Mouse (Mus musculus): ENCODE measurements around the gene Scrn3. TPM values are rescaled to one million over a fixed set of nuclear protein-coding genes. Genes with fewer than 3 reads are reported as not detected.
A peak's percentile ranks its signal among the peaks of the same experiment; 100 is the strongest.

Scrn3 gene
- polyA plus RNA-seq, 1 experiment from 2014 or later = 8.3 TPM

DNA sequence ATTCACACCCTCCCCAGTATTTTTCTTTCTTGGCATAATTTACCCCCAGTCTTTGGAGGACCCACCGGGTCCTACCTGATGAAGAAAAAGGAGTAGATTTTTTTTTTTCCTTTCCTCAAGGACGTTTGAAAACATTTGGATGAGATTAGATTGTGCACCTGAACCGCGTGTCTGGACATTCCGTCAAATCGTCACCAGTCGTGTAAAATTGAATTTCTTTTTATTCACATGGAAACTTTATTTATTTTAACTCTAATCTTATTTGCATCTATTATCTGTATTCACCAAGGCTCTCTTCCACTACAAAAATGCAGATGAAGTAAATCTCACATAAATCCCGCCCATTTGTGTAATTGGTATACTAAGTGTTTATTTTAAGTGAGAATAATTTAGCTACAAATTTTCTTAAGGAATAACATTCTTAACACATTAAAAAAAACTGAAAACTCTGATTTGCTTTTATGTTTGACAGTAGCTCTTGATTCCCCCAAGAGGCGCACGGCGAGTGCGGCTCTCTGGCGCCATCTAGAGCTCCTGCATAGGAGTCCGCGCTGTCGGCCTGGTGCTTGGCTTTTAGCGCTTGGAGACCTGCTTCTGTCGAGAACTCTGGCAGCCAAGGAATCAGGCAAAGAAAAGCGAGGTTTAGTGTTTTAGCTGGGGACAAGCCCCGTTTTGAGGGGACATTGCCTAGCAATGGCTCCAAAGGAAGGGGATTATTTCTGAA is 34.1 kb upstream of the Scrn3 start:
- H3K27me3 ChIP-seq (ENCODE audit: insufficient read depth, poor library complexity, severe bottlenecking) = peaks cover 81% of the 10 kb centered on the region
- peak overlapping the region; percentile 92 for H3K27ac ChIP-seq
- peak; percentile 92 for DNase-seq (ENCODE audit: low spot score)
- H3K4me3 ChIP-seq = peak overlapping the region; percentile 70
- H3K36me3 ChIP-seq = peaks cover 15% of the 10 kb centered on the region
- no peaks in the 10 kb centered on the region for H3K9me3 ChIP-seq
- peaks cover 62% of the 10 kb centered on the region for H3K4me1 ChIP-seq (replicated peaks)
- WGBS = under 1% methylated on average over 20 of the region's 20 CpGs

DNA sequence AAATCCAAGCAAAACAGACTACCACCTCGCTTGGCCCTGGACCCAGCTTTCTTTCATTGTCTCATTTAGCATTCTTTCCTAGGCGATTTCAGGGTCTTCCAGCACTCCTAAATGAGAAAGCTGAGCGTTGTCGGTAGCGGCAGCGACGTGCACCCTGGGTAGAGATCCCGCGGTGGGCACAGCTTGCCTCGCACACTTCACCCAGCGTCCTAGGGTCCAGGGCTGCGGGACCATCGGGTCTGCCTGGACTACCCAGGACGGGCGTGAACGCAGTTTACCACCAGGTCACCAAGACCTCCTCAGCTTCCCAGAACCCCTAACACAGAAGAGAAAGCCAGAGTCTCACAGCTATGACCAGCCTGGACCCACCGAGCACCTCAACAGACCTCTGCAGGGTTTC is 33.5 kb upstream of the Scrn3 start:
- Histone ChIP-seq H3K4me1 (replicated peaks) (peaks cover 56% of the 10 kb centered on the region), H3K4me3 (peak overlapping the region; percentile 52), H3K27me3 (ENCODE audit: insufficient read depth, poor library complexity, severe bottlenecking) (peaks cover 75% of the 10 kb centered on the region), H3K27ac (peak overlapping the region; percentile 82), H3K36me3 (peaks cover 9% of the 10 kb centered on the region), H3K9me3 (no peaks in the 10 kb centered on the region)
- DNase-seq (ENCODE audit: low spot score) = no peak
- WGBS = under 1% methylated on average over 17 of the region's 17 CpGs

DNA sequence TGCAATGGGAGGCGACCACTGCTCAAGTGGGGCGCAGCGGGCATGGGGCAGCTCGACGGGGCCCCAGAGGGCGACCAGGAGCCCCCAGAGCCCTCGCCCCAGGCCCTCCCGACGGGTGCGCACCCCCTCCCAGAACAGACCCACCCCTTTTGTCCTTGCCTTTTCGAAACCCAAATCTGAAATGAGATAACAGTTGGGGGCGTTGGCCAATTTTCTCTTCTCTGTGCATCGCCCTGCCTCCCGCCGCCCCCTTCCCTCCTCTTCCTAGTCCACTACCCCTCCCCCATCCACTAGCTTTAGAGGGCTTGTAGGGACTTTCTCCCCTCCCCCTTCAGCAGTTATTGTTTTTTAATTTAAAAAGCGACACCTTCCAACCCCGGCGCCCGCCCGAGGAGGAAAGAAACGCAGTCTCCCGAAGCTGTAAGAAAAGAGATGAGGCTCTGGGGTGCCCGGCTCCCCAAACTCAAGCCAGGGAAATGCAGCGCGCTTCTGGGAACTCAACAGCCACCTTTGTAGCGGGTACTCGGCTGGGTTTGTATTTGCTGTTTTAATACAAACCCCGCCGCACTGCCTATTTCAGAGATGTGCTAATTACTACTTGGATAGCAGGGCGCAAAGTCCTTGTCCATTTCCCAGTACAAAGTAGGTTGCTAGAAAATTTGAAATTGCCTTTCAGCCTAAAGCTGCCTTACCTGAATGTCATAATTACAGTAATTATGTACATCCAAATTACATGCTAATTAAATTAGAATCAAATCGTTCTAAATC is 32.9 kb upstream of the Scrn3 start:
- WGBS = under 1% methylated on average over 31 of the region's 31 CpGs
- H3K4me3 ChIP-seq = peak overlapping the region; percentile 52
- H3K27ac ChIP-seq = peak overlapping the region; percentile 82
- H3K9me3 ChIP-seq = no peaks in the 10 kb centered on the region
- DNase-seq (ENCODE audit: low spot score) = peak; percentile 59
- peaks cover 69% of the 10 kb centered on the region for H3K27me3 ChIP-seq (ENCODE audit: insufficient read depth, poor library complexity, severe bottlenecking)
- H3K36me3 ChIP-seq = peaks cover 3% of the 10 kb centered on the region
- H3K4me1 ChIP-seq (replicated peaks) = peaks cover 50% of the 10 kb centered on the region

DNA sequence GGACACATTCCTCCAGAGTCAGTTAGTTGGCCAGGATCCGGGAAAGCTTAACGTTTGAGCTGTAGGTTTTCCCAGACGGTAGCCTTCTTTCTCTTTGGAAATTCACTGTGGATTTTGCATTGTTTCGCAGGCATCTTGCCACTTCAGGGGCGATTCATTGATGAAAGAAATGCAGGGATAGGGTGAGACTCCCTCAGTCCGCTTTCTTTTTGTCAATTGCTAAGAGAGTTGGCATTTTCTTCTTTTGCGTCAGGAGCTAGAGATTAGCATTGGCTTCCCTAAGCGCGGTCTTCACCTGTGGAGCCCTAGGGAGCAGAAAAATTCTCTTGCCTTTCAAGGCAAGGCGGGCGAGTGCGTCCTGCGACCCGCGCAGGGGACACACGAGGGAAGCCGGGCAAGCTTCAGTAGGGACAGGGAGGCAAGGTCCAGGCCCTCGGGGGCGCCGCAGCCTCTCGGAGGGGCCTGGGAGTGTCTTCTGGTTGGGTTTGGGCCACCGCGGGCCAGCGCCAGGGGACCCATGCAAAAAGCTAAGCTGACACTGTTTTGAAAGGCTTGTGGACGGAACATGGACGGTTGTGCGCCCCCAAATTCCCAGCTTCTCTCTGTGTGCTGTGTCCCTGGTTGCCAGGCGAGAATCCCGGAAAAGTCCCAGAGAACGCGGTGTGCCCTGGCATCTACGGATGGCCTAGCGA is 31.9 kb upstream of the Scrn3 start:
- Histone ChIP-seq H3K36me3 (no peaks in the 10 kb centered on the region), H3K27me3 (ENCODE audit: insufficient read depth, poor library complexity, severe bottlenecking) (peaks cover 62% of the 10 kb centered on the region), H3K9me3 (no peaks in the 10 kb centered on the region), H3K4me1 (replicated peaks) (peaks cover 46% of the 10 kb centered on the region), H3K4me3 (peak overlapping the region; percentile 42), H3K27ac (peak overlapping the region; percentile 76)
- no peak for DNase-seq (ENCODE audit: low spot score)
- WGBS = under 1% methylated on average over 33 of the region's 33 CpGs

DNA sequence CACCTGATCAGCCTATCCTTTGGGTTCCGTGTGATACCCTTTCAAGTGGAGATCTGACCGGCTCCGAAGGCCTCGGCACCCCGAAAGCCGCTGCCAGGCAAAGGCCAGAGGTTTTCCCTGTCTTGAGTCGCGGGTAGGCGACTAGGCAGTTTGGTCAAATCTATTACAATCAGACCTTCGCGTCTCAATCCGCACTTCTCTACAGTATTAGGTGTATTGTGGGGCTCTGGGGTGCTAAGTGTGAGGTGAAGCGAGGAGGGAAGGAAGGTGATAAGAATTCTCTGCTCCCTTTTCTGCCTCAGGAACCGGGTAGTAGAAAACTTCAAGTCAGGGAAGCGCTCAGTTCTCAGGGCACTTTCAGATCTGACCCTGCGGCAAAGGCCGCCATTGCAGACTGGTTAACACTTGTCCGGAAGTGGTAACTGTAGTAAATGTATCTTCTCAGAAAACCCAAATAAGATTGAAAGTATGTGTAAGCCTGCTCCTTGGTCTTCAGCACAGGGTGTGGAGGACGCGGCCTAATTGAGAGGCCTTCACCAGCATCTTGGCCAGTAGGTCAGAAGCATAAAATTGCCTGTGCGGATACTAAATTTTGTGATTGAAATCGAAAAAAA is 31.2 kb upstream of the Scrn3 start:
- Histone ChIP-seq H3K36me3 (no peaks in the 10 kb centered on the region), H3K4me3 (peak overlapping the region; percentile 42), H3K9me3 (no peaks in the 10 kb centered on the region), H3K27me3 (ENCODE audit: insufficient read depth, poor library complexity, severe bottlenecking) (peaks cover 58% of the 10 kb centered on the region), H3K27ac (peak overlapping the region; percentile 76), H3K4me1 (replicated peaks) (peaks cover 46% of the 10 kb centered on the region)
- peak; percentile 46 for DNase-seq (ENCODE audit: low spot score)
- 7% methylated on average over 22 of the region's 22 CpGs for WGBS

DNA sequence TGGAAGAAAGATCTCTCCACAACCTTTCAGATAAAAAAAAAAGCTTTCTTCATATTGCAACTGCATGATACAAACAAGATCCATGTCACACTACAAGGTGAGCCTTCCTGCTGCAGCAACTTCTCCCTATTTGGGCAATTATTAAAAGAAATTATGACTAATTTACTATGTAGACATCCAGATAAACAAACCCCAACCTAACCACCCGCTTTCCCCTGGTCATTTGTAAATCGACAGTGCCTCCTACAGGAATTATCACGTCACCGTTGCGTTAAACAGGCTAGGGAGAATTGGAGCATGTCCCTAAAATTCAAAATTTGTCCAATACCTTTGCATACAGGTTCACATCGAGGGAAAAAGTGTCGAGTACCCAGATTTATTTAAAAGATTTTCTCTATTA is 30.7 kb upstream of the Scrn3 start:
- Histone ChIP-seq H3K4me1 (replicated peaks) (peaks cover 46% of the 10 kb centered on the region), H3K4me3 (0 out of 2 replicates have a peak overlapping the region, but pooled peaks have one; percentile 42), H3K27me3 (ENCODE audit: insufficient read depth, poor library complexity, severe bottlenecking) (peaks cover 54% of the 10 kb centered on the region), H3K36me3 (no peaks in the 10 kb centered on the region), H3K27ac (no peak overlapping the region), H3K9me3 (no peaks in the 10 kb centered on the region)
- WGBS = 7% methylated on average over 7 of the region's 7 CpGs
- peak; percentile 24 for DNase-seq (ENCODE audit: low spot score)

DNA sequence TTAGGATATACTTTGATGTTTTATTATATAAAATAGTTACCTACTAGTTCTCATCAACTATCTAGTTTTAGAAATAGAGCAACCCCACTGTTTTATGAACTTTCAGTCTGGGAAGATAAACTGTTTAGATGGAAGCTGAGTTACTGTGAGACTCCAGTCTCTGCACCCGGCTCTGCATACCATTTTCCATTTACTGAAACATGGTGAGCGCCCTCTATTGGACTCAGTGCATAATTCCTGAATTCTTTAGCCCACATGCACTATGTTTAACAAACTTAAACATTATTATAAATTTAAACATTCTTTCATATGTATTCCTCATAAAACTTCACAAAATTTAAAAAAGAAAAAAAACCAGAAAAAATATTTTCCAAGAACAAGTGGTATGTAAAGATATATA is 26.8 kb upstream of the Scrn3 start:
- no peak for DNase-seq (ENCODE audit: low spot score)
- peaks cover 8% of the 10 kb centered on the region for H3K4me1 ChIP-seq (replicated peaks)
- no peak overlapping the region for H3K27ac ChIP-seq
- H3K27me3 ChIP-seq (ENCODE audit: insufficient read depth, poor library complexity, severe bottlenecking) = peaks cover 21% of the 10 kb centered on the region
- H3K4me3 ChIP-seq = no peak overlapping the region
- WGBS = 7% methylated on average over 2 of the region's 2 CpGs
- H3K36me3 ChIP-seq = no peaks in the 10 kb centered on the region
- no peaks in the 10 kb centered on the region for H3K9me3 ChIP-seq

DNA sequence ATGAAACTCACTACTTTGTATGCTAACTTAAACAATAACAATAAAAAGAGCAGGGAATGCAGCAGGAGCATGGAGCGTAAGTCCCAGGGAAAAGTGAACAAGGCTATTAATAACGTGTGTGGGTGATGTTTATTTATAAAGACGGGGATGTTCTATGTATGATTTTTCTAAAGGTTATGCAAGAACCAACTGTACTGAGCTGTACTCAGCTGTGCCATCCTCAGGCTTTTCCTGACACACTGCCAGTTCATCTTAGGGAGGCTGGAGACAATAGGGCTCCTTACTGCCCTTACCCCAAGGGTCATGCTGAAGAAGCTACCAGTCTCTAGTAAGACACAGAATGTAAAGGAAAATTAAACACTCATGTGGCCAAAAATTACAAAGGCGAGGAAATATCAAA is 21.3 kb upstream of the Scrn3 start:
- no peak overlapping the region for H3K27ac ChIP-seq
- DNase-seq (ENCODE audit: low spot score) = no peak
- no peaks in the 10 kb centered on the region for H3K9me3 ChIP-seq
- peaks cover 15% of the 10 kb centered on the region for H3K36me3 ChIP-seq
- no peak overlapping the region for H3K4me3 ChIP-seq
- WGBS = 91% methylated on average over 4 of the region's 4 CpGs
- no peaks in the 10 kb centered on the region for H3K27me3 ChIP-seq (ENCODE audit: insufficient read depth, poor library complexity, severe bottlenecking)
- no peaks in the 10 kb centered on the region for H3K4me1 ChIP-seq (replicated peaks)

DNA sequence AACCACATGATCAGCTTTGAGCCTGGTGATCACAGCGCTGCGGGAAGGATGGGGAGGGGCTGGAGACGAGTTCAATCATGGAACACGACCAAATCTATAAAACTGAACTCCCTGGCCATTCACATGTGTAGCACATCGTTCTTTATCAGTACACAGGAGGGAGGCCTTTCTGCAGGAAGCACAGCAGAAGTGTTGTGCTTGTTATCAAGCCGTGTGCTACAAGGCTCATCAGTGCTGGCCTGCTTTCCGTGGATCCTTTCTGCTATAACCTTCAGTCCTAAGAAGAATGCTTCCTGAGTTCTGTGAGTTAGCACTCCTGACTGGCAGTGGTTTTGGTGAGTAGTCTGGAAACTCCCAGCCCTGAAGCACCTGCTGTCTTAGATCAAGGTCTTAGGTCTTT is 17.4 kb upstream of the Scrn3 start:
- no peaks in the 10 kb centered on the region for H3K4me1 ChIP-seq (replicated peaks)
- DNase-seq (ENCODE audit: low spot score) = no peak
- H3K27me3 ChIP-seq (ENCODE audit: insufficient read depth, poor library complexity, severe bottlenecking) = no peaks in the 10 kb centered on the region
- H3K27ac ChIP-seq = no peak overlapping the region
- peaks cover 22% of the 10 kb centered on the region for H3K36me3 ChIP-seq
- 87% methylated on average over 7 of the region's 7 CpGs for WGBS
- no peaks in the 10 kb centered on the region for H3K9me3 ChIP-seq
- H3K4me3 ChIP-seq = no peak overlapping the region

DNA sequence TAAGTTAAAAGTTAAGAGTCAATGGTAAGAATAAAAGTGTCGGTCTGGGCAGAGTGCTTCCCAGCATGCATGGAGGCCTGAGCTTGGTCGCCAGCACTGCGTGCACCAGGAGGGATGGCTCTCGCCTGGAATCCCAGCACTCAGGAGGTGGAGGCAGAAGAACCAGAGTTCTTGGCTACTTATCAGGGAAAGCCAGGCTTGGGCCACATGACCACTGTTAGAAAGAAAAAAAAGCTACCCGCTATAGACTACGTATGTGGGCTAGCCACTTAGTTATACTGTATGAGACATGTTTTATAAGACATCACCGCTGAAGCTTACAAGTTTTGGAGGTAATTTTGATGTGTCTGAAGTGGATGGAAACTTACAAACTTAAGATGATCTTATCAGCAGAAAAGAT is 14.2 kb upstream of the Scrn3 start:
- no peak overlapping the region for H3K4me3 ChIP-seq
- H3K27me3 ChIP-seq (ENCODE audit: insufficient read depth, poor library complexity, severe bottlenecking) = no peaks in the 10 kb centered on the region
- H3K9me3 ChIP-seq = no peaks in the 10 kb centered on the region
- 85% methylated on average over 7 of the region's 7 CpGs for WGBS
- peaks cover 33% of the 10 kb centered on the region for H3K36me3 ChIP-seq
- no peaks in the 10 kb centered on the region for H3K4me1 ChIP-seq (replicated peaks)
- no peak overlapping the region for H3K27ac ChIP-seq
- DNase-seq (ENCODE audit: low spot score) = no peak

DNA sequence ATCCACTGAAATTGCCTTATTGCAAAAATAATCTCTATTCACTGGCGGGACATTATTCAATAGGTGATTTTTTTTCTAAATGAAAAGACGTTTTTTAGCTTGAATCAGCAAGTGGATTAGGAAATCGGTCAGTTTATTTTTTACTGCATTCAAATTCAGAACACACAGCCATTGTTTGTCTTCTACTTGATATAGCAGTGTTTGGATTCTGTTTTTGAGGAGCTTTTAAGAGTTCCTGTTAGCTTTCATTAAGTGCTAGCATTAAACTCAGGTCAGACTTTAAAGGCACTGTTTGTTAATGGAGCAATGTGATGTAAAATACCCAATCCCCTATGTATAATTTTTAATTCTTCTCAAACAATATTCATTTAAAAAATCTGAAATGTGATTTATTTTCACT is 13.6 kb upstream of the Scrn3 start:
- no peaks in the 10 kb centered on the region for H3K9me3 ChIP-seq
- DNase-seq (ENCODE audit: low spot score) = no peak
- WGBS = 86% methylated on average over 3 of the region's 3 CpGs

DNA sequence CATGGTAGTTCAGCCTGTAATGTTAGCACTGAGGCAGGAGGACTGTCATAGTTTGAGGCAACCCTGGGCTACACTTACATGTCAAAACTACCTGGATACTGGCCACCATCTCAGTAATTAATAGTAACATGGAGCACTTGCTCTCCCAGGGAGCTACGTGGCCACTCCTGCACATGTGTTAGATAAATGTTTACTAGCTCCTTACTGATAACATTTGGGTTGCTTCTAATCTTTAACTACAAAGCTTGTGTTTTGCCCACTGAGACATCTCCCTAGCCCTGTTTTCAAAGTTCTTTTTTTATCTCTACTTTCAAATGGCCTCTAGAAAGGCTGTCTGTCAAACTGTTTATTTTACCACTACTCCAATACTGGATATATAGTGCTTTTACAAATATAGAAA is 10.4 kb upstream of the Scrn3 start:
- 88% methylated on average over 1 of the region's 1 CpGs for WGBS
- Histone ChIP-seq H3K4me1 (replicated peaks) (no peaks in the 10 kb centered on the region), H3K27ac (no peak overlapping the region), H3K36me3 (peaks cover 60% of the 10 kb centered on the region), H3K9me3 (no peaks in the 10 kb centered on the region), H3K4me3 (no peak overlapping the region), H3K27me3 (ENCODE audit: insufficient read depth, poor library complexity, severe bottlenecking) (no peaks in the 10 kb centered on the region)
- DNase-seq (ENCODE audit: low spot score) = no peak

More for the DNA sequence above, 13.6 kb upstream of the Scrn3 start:
- Histone ChIP-seq H3K4me3 (no peak overlapping the region), H3K27ac (no peak overlapping the region), H3K36me3 (peaks cover 36% of the 10 kb centered on the region), H3K27me3 (ENCODE audit: insufficient read depth, poor library complexity, severe bottlenecking) (no peaks in the 10 kb centered on the region), H3K4me1 (replicated peaks) (no peaks in the 10 kb centered on the region)
